Mouse (Mus musculus) frontal cortex, postnatal 25 days (tissue): Measurements from ENCODE around the gene Hist2h2be.
"Not testable (repeated sequence)": the region's sequence is repeated elsewhere in the genome, so short reads cannot be mapped to it uniquely, and the experiment has no call there.

Experiments used
- DNase-seq, 2 experiments: peaks; one replicate each; pipeline ENCODE4 v3.0.0; 2022; ENCODE audit warnings: low spot score in 2 of 2

Hist2h2be gene

GRCm38 (mm10) chr3:96238954-96239793 lies 18.3 kb downstream of the Hist2h2be start, which contains the start of gene Hist2h3c2:
Gene Hist2h3c2, minus strand, starts transcription at chr3:96239127.
- DNase-seq: peak in 1 of 2 experiments; percentile 21

DNA sequence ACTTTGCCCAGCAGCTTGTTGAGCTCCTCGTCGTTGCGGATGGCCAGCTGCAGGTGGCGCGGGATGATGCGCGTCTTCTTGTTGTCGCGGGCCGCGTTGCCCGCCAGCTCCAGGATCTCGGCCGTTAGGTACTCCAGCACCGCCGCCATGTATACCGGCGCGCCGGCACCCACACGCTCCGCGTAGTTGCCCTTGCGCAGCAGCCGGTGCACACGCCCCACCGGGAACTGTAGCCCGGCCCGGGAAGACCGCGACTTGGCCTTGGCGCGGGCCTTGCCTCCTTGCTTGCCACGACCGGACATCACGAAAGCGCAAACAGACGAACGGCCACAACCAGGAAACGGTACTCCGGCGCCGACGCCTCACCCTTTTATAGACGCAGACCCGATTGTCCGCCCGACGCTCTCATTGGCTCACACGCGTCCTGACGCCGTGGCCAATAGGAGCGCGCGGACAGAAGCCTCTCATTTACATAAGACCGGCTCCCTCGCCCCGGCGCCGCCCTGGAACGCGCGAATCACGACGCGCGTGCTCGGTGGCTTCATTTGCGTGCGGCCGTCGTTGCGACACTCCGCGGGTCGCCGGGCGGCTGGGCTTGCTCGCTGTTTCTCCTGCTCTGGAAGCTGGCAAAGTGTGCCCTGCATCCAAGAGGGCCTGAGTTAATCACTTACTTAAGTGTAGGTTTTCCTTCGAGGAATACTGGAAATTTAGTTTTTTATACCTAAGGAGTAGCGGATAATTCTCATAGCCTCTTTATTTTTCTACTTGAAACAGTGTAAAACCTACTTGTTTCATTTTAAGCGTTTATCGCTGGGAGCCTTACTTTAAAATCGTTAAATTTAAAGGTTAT lies 19.3 kb downstream of the Hist2h2be start, which contains the start of gene Hist2h2aa2:
Hist2h2aa2 (minus strand) TSS at position 328 of the 850 bp plus-strand sequence.
- DNase-seq: peak; percentile 99

DNA sequence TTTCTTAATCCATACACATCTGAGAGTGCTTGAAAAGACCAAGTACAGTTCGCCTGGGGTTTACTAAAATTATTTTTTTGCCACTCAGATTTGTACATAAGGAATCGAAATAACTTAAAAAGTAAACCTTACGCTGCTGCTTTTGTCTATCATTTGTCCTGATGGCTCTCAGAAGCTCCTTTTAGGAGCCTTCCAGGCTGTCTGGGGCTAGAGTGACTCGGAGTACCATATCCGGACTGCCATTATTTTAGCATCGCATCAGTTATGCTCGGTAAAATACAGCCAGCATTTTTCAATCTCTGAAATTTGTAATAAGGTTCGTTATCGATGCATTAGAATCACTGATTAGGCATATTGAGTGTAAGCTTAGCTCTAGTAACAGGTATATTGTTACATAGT lies 19.9 kb downstream of the Hist2h2be start:
- no peak for DNase-seq

DNA sequence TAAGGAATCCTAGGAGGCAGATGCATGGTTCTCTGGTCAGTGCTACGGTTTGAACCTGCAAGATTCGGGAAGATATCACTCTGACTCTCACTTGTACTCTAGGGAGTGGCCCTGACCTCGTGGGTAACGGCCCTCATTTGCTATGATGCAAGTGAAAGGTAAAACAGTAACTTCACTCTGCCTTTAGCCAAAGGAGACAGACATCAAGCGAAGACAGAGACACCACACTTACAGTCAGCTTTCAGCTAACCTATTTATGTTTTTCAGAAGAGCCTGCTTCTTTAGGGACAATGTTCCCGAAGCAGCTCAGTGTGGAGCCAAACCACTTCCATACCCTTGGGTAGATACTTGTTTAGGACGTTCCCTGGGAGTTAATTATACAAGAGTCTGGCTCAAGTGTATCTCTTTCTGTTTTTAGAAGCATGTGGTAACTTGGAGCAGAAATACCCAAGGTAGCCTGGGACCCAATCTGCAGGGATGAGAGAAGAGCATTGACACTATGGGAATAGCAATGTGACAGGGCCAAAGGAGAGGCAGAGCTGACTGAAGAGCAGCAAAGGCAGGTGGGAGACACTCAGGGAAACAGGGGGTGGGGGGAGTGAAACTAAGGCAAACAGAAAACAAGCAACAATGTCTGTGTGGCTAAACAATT lies 23.1 kb downstream of the Hist2h2be start:
- DNase-seq: no peak

DNA sequence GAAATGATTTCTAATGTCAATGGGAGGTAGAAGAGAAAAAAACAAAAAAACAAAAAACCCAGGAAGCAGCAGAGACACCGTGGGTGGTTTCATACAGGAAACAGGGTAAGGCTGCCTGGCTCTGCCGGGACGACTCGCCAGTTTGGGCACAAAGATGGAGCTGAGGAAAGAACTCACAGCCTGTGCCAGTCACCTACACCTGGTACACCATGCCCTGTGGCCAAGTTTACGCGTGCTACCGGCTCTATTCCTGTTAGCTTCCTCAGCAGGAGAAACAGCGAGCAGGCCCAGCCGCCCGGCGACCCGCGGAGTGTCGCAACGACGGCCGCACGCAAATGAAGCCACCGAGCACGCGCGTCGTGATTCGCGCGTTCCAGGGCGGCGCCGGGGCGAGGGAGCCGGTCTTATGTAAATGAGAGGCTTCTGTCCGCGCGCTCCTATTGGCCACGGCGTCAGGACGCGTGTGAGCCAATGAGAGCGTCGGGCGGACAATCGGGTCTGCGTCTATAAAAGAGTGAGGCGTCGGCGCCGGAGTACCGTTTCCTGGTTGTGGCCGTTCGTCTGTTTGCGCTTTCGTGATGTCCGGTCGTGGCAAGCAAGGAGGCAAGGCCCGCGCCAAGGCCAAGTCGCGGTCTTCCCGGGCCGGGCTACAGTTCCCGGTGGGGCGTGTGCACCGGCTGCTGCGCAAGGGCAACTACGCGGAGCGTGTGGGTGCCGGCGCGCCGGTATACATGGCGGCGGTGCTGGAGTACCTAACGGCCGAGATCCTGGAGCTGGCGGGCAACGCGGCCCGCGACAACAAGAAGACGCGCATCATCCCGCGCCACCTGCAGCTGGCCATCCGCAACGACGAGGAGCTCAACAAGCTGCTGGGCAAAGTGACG lies 24.3 kb downstream of the Hist2h2be start, which contains the start of gene Hist2h2aa1:
Hist2h2aa1 (plus strand) TSS at position 495 of the 884 bp plus-strand sequence.
- DNase-seq: peak; percentile 82 to 83

- not testable (repeated sequence) for DNase-seq
These were observed 25.1 kb downstream of the Hist2h2be start for GRCm38 (mm10) chr3:96246018-96246417.

DNA sequence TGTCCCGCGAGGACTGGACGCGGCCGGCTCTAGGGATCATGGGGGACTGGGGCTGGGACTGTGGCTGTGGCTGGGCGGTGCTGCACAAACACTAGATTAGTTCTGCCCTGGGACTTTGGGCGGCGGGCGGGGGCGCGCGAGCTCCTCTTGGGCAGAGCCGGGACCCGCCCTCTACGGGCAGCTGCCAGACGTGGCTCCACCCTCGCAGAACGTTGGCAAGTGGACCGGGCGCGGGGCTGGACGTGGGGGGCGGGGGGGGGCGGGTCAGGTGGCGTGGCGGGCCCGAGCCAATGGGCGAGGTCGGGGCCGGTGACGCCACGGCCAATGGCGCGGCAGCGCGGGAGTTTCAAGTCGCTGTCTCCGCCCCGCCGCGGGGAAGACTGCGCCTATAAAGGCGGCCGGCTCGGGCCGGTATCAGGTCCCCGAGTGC lies 25.5 kb downstream of the Hist2h2be start, which contains the start of gene Hist2h3c1:
Hist2h3c1 (plus strand) TSS at position 259 of the 430 bp plus-strand sequence.
- DNase-seq: not testable (repeated sequence)

- no peak for DNase-seq
These were observed 26.6 kb downstream of the Hist2h2be start for GRCm38 (mm10) chr3:96247356-96248140.

- DNase-seq: no peak
These were observed 27.5 kb downstream of the Hist2h2be start for GRCm38 (mm10) chr3:96248141-96249033.

DNA sequence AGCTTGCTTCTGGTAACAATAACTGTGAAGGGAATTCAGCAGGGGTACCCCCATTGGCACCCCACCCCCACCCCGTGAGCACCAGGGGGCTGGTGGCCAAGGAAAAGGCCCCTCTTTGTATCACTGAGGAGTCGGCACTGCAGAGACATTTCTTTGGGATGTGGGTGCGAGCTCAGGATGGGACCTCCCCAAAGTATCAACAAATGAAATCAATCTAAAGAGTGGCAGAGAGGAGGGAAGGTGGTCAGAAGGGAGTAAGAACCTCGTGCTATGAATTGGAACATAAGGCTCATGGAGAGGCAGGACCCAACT lies 28.1 kb downstream of the Hist2h2be start:
- no peak for DNase-seq

- no peak for DNase-seq
These were observed 30.0 kb downstream of the Hist2h2be start for GRCm38 (mm10) chr3:96250890-96251289.

DNA sequence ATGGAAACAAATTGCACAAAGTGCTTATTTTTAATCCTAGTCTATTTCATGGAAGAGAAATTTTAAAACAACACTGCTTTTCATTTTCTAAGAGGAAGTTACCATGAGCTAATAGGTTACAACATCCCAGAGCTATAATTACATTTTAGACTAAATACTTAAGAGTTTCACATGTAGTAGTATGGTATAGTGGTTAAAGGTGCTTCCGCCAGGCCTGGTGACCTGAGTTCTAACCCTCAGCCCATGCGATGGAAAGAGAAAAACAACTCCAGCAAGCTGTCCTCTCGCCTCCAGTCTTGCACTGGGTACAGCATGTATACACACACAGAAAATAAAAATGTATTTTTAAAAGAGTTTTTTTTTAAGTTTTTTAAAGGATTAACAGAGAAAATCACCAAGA lies 30.9 kb downstream of the Hist2h2be start:
- no peak for DNase-seq

- DNase-seq: no peak
These were observed 33.9 kb downstream of the Hist2h2be start for GRCm38 (mm10) chr3:96254683-96255355.

DNA sequence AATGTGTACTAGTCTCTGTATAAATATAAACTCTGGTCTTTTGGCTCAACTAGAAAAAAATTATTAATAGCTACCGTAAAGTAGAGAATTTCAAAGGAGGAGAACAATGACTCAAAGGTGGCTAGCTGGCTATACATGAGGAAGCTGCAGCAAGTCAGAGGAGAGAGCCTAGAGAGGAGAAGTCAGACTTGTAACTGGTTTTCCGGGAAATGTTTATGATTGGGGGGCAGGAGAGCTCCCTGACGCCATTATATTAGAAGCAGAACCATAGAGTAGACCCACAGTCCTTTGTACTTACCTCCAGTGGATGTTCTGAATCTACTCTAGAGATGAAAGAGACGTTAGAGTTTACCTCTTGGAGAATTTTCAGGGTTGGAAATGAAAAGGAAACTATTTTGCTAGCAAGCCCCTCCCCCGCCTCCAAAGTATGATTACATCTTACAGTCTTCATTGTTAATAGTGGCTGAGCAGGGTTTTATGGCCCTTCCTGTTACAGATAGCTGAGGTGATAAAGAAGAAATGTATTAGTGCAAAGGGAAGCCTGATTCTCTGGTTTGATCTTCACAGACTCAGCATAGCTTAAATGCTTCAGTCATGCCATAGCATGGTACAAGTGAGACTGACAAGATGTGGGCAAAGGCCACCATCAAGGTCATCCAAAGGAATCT lies 35.1 kb downstream of the Hist2h2be start:
- DNase-seq: no peak

DNA sequence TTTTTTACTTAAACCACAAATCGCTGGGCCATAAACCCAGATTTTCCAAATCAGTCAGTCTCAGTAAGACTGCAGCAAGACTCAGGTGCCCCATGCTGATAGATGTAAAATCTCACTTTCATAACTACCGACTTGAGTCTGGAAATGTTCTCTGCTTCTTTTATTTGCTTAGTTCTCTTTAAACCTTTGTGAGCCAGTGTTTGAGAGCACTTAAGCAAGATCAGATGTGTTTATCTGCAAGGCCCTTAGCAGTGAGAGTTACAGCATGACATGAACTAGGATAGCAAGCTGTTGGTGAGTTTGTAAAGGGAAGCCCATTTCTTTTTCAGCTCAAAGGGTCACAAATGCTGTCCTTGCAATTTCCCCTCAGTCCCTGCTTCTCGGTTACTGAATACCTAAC lies 36.3 kb downstream of the Hist2h2be start:
- no peak for DNase-seq

DNA sequence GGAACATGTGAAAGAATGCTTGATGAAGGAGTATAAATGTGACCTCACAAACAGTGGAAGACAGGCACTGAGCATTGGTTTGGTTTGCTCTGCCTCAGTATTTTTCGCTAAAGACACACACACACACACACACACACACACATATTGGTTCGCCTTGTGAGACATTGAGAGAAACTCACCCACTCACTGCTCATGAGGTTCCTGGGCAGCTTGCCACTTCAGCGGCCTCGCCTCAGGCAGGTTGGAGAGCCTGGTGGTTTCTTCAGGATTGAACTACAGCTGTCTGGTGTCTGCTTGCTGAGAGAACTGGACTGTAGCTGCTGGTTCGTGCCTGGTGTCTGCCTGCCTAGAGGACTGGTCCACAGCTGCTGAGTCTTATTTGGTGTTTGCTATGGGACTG lies 39.3 kb downstream of the Hist2h2be start:
- DNase-seq: no peak

GRCm38 (mm10) chr3:96261623-96262022 lies 40.7 kb downstream of the Hist2h2be start:
- DNase-seq: no peak
